Mouse (Mus musculus): ENCODE results near the gene Hhatl. TPM values are rescaled to one million over a fixed set of nuclear protein-coding genes. Genes with fewer than 3 reads are reported as not detected.
A peak's percentile ranks its signal among the peaks of the same experiment; 100 is the strongest.

Hhatl gene
- total RNA-seq, 2 experiments from 2014 or later = not detected

DNA sequence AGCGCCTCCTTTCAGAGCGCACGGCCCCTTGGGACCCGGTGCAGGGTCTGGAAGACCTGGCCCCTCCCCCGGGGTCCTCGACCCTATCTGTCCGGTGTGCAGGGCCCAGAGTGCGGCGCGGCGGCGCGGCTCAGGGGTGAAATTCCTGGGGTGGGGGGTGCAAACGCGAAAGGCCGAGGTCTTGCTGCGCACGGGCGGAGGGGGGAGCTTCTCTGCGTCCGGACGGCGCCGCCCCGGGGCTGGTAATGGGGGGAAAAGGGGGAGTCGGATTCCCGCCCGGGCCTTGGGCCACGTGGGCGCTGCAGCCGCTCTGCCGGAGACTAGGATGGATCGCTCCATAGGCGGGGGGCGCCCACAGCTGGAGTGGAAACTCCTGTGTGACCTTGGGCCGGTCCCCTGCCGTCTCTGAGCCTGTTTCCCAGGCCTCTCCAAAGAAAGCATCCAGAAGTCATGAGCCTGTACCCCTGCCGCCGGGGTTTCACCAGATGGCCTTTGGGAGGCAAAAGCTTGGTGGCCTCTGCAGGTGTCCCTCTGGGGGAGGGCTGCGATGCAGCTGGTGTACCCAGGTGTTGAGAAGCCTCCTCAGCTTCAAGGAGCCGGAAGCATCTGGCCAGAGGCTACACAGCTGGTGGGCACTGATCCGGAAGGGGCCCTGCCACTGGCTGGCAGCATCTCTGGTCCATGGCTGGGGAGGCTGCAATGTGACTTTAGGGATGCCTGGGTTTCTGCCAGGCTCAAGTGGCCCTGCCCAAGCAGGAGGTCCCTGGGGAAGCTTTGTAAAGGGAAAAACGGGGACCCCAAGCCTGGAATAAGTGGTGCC is 31.8 kb downstream of the Hhatl start:
- peak; percentile 60 to 64 for DNase-seq (ENCODE audit: low spot score in 2 of 2)

- peak; percentile 49 to 58 for DNase-seq (ENCODE audit: low spot score in 2 of 2)
Observed at GRCm38 (mm10) chr9:121759091-121760081, 32.9 kb downstream of the Hhatl start, which contains the start of gene Zfp651. Zfp651 (plus strand) TSS chr9:121759330.

- DNase-seq (ENCODE audit: low spot score in 2 of 2) = peak in 1 of 2 experiments; percentile 23
Observed at GRCm38 (mm10) chr9:121757835-121758814, 34.2 kb downstream of the Hhatl start.

- DNase-seq (ENCODE audit: low spot score in 2 of 2) = no peak
Observed at GRCm38 (mm10) chr9:121757432-121757831, 34.9 kb downstream of the Hhatl start.

GRCm38 (mm10) chr9:121756785-121757184 is 35.5 kb downstream of the Hhatl start:
- DNase-seq (ENCODE audit: low spot score in 2 of 2) = no peak

GRCm38 (mm10) chr9:121754624-121755023 is 37.7 kb downstream of the Hhatl start:
- no peak for DNase-seq (ENCODE audit: low spot score in 2 of 2)

DNA sequence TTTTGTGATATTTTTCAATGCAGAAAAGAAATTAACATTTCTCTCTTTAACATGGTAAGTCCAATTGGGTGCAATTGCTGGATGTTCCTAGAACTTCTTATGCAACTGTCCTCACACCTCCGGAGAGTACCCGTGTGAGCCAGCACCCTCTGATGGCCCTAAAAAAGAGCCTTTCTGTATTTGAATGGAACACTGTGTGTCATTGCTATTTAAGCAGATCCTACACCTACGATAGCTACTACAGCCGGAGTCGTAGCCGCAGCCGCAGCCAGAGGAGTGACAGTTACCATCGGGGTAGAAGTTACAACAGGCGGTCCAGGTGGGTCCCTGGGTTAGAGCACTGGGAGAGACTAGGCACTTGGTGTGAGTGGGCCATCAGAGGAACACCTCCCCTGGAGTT is 39.5 kb downstream of the Hhatl start:
- DNase-seq (ENCODE audit: low spot score in 2 of 2) = no peak

- no peak for DNase-seq (ENCODE audit: low spot score in 2 of 2)
Observed at GRCm38 (mm10) chr9:121744051-121744450, 48.3 kb downstream of the Hhatl start.

GRCm38 (mm10) chr9:121741168-121741567 is 51.1 kb downstream of the Hhatl start:
- no peak for DNase-seq (ENCODE audit: low spot score in 2 of 2)

DNA sequence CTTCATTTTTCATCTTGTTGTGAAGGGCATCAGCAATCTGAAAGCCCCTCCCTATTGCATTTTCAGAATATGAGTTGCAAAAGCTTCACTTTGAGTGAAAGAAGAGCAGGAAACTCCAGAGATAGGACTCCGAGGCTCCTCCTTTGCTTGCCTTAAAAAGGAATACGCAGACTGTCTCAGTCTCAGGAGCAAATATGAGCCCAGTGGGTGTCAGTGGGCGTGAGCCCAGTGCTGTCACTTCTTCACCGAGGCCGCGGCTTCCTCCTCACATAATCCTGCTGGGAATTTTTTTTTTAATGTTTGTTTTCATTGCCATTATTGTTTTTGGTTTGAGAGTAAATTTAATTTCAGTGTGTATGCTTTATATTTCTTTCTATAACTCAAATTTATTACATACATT is 51.8 kb downstream of the Hhatl start:
- DNase-seq (ENCODE audit: low spot score in 2 of 2) = no peak

Other genes with a start within 250 kb of the Hhatl start
- gene Lyzl4, start 150.4 kb downstream of the Hhatl start, total RNA-seq (2021) = not detected
- gene Vipr1, start 149.8 kb downstream of the Hhatl start, total RNA-seq (2021) = under 1 TPM; 0.30 to 0.67 TPM
- gene Sec22c, start 87.0 kb downstream of the Hhatl start, total RNA-seq (2021) = 1 to 10 TPM; 4.0 to 4.3 TPM
- 10 to 100 TPM; 40.8 to 44.5 TPM for gene Ss18l2, start 82.2 kb downstream of the Hhatl start, total RNA-seq (2021)
- gene Nktr, start 73.3 kb downstream of the Hhatl start, total RNA-seq (2021) = 10 to 100 TPM; 61.9 to 62.7 TPM
- gene Zfp651, start 33.2 kb downstream of the Hhatl start, total RNA-seq (2021) = 10 to 100 TPM; 22.8 to 32.5 TPM
- under 1 TPM in 1 of 2 experiments, not detected in 1; 0.32 TPM for gene Klhl40, start 14.9 kb downstream of the Hhatl start, total RNA-seq (2021)
- gene Ccdc13, start 47.0 kb upstream of the Hhatl start, total RNA-seq (2021) = under 1 TPM; 0.70 to 0.93 TPM
- 100 to 1,000 TPM in 1 of 2 experiments, 10 to 100 TPM in 1; 89.4 to 116 TPM for gene Higd1a, start 65.9 kb upstream of the Hhatl start, total RNA-seq (2021)
- 1 to 10 TPM; 1.8 to 2.1 TPM for gene Ackr2, start 105.8 kb upstream of the Hhatl start, total RNA-seq (2021)
- gene Cyp8b1, start 123.8 kb upstream of the Hhatl start, total RNA-seq (2021) = under 1 TPM; 0.61 to 0.70 TPM
- 1 to 10 TPM in 1 of 2 experiments, under 1 TPM in 1; 0.48 to 1.3 TPM for gene Fam198a, start 158.5 kb upstream of the Hhatl start, total RNA-seq (2021)
- 10 to 100 TPM; 19.2 to 19.7 TPM for gene Pomgnt2, start 204.6 kb upstream of the Hhatl start, total RNA-seq (2021)